Mouse (Mus musculus): Measurements from ENCODE around the gene Klf6. TPM values are rescaled to one million over a fixed set of nuclear protein-coding genes. Genes with fewer than 3 reads are reported as not detected.

The Klf6 gene
- total RNA-seq, 2 experiments from 2014 or later = 112 to 117 TPM

DNA sequence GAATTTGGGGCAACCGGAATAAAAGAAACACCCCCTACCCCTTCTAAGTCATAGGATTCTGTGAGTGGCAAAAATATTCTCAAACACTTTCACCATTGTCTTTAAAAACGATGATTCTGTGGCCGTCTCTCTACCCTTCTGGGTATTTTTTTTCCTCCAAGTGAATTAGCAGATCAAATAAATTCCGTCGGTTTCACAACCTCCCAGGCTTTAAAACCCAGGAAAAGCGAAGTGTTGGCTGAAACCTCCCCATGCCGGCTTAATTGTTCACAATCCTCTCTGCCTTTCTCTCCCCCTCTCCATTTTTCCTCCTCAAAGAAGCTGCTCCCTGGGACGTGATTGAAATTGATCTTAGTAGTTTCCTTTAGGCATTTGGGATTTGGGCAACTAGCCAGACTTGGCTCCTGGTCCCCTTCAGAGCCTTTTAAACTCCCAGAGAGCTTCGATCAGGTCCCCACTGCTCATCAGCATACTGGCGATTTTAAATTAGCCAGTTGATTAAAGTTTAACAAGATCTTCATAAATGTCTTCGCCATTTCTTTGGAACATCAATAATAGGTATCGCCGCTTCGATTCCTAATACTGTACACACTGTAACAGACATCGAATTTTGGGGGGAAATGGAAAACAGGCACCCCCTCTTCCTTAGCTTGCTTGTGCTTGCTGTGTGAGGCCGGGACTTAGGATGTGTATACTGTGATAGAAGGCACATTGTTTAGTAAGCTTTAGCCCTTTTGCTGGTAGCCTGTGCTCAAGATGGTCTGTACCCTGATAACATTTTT lies 1.5 kb downstream of the Klf6 start:
- peak; percentile 35 for DNase-seq
- intact Hi-C loops (cut with DNase I) = loop anchor here (2.0 to 10.0 kb wide), 5 partner anchors 368 to 1088 kb away; no protein-coding TSS in a partner anchor

DNA sequence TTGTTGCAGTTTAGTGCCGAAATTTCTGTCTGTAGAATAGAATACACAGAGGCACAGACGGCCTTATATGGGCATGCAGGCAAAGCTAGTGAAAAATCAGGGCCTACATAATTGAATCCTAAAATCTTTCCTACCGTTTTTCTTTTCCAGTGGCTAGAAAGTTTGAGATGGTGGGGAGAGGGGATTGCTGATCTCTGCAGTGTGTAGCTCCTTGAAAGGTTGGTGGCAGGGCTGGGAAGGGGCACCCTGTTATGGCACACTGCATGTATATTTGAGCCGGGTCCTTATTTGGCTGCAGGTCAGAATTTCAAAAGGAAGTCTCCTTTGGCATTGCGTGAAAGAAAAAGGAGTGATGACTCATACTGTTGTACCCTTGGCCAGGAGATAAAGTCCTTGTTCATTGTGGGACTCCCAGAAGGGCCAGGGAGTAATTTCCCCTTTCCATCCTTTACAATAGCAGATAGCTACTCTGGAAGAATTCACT lies 2.2 kb downstream of the Klf6 start:
- intact Hi-C loops (cut with DNase I) = loop anchor here (2.0 to 10.0 kb wide), 5 partner anchors 369 to 1089 kb away; no protein-coding TSS in a partner anchor
- no peak for DNase-seq

DNA sequence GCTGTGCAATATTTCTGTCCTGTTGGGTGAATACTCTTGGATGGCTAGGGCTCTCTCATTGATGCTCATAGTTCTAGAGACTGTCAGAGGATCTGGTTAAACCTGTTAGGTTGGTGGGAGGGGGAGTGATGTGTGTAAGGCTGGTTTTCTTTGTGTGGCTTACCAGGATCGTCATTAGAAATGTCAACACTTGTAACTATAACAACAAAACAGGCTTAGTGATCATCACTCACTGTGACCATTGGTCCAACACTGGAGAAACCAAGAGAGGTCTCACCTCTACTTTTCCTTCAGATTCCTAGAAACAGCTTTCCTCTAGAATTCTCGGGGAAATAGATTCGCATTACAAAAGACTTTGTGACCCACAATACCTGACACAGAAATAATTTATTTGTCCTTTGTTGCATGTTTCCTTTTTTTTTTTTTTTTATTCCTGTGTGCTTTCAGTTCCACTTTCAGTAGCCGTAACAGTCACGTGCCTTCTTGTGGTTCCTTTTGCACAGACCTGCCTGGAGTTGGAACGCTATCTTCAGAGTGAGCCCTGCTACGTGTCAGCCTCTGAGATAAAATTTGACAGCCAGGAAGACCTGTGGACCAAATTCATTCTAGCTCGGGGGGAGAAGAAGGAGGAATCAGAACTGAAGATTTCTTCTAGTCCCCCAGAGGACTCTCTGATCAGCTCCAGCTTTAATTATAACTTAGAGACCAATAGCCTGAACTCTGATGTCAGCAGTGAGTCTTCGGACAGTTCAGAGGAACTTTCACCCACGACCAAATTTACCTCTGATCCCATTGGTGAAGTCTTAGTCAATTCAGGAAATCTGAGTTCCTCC lies 3.2 kb downstream of the Klf6 start:
- intact Hi-C loops (cut with DNase I) = loop anchor here (5.0 to 10.0 kb wide), 6 partner anchors 370 to 1202 kb away; no protein-coding TSS in a partner anchor
- no peak for DNase-seq

DNA sequence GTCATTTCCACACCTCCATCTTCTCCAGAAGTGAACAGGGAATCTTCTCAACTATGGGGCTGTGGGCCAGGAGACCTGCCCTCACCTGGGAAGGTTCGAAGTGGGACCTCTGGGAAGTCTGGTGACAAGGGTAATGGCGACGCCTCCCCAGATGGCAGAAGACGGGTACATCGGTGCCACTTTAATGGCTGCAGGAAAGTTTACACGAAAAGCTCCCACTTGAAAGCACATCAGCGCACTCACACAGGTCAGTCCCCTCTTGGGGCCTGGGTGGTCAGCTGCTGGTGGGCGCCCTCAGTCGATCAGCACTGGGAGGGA lies 3.8 kb downstream of the Klf6 start:
- intact Hi-C loops (cut with DNase I) = loop anchor here (5.0 to 10.0 kb wide), 5 partner anchors 370 to 1203 kb away; no protein-coding TSS in a partner anchor

DNA sequence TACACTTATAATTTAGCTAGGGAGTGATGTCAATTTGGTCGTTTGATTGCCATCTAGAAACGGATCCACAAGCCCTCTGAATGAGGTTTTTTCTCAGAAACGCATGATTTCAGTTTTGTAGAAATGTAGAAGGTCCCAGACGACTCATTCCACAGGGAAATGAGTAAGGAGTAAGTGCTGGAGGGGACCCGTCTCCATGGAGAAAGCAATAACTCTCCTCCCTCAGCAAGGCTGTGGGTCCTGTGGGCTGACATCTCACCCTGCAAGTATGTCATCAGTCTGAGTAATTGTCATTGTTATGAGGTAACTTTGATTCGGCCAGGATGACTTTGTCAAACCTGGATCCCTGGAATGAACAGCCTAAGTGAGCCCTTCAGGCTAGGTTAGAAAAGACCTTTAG lies 4.8 kb downstream of the Klf6 start:
- intact Hi-C loops (cut with DNase I) = loop anchor here (5.0 to 10.0 kb wide), 5 partner anchors 371 to 1204 kb away; no protein-coding TSS in a partner anchor
- no peak for DNase-seq

More for the DNA sequence above, 3.8 kb downstream of the Klf6 start:
- no peak for DNase-seq

DNA sequence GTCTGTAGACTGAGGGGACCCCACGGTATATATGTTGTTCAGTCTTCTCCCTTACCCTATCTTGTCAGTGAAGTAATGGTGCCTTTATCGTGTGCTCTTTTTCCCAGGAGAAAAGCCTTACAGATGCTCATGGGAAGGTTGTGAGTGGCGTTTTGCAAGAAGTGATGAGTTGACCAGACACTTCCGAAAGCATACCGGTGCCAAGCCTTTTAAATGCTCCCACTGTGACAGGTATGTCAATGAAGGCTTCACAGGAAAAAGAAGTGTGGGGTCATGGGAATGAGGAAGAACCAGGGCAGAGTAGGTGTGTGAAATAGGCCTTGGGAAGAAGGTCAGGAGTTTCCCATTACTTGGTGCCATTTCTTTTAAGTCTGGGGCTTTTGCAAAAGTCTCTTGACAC lies 5.2 kb downstream of the Klf6 start:
- no peak for DNase-seq
- intact Hi-C loops (cut with DNase I) = loop anchor here (5.0 to 10.0 kb wide), 5 partner anchors 372 to 1204 kb away; no protein-coding TSS in a partner anchor

DNA sequence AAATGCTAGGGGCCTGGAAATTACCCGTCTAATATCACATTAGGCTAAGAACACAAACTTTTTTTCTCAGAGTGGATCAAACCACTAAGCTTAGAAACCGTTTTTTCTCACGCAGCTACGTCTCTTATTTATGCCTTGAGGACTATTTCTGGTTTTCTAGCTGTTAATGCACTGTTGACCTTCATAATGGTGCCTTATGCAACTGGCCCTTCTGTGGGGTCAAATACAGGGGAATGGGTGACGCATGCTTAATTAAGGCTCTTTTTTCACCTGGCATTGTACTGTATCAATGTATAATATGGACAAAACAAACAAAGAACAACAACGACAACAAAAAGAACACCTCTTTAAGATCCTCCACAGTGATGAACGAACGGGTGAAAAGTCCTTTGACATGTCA lies 7.1 kb downstream of the Klf6 start:
- intact Hi-C loops (cut with DNase I) = loop anchor here (5.0 to 10.0 kb wide), 5 partner anchors 374 to 1206 kb away; no protein-coding TSS in a partner anchor
- DNase-seq = no peak

DNA sequence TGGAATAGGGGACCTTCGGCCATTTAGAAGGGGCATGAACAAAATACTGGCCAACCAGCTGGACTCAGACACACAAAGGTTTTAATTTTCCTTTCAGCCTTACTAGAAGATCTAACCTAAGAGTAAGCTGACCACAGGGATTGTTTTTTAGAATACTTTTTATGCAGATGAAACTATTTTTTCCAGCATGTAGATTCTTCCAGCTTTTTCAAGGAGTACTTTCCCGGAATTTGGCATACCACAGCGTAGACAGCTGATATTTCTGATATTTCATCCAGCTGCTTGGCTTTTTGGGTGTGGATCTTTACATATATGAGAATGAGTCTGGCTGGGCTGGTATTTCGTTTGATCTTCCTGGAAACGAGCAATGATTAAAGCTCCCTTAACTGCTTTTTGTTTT lies 8.2 kb downstream of the Klf6 start:
- intact Hi-C loops (cut with DNase I) = loop anchor here (5.0 to 10.0 kb wide), 5 partner anchors 375 to 1207 kb away; no protein-coding TSS in a partner anchor
- no peak for DNase-seq

DNA sequence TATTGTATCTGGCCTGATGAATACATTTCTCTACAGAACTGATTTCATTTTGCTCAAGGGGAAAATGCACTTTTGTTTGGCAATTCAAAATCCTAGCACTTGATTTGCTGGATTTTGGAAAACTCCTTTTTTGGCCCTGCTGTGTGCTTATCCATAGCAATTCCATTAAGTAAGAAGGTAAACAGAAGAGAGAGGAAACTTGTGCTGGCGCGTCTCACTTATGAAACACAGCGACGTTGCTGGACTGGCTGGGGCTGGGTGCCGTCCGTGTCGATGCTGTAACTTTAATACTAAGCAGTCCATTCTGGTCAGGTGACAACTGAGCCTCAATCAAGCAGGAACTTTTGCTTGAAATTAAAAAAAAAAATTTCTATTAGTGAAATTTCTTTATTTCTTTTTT lies 8.6 kb downstream of the Klf6 start:
- intact Hi-C loops (cut with DNase I) = loop anchor here (5.0 to 10.0 kb wide), 5 partner anchors 375 to 1208 kb away; no protein-coding TSS in a partner anchor
- DNase-seq = no peak

DNA sequence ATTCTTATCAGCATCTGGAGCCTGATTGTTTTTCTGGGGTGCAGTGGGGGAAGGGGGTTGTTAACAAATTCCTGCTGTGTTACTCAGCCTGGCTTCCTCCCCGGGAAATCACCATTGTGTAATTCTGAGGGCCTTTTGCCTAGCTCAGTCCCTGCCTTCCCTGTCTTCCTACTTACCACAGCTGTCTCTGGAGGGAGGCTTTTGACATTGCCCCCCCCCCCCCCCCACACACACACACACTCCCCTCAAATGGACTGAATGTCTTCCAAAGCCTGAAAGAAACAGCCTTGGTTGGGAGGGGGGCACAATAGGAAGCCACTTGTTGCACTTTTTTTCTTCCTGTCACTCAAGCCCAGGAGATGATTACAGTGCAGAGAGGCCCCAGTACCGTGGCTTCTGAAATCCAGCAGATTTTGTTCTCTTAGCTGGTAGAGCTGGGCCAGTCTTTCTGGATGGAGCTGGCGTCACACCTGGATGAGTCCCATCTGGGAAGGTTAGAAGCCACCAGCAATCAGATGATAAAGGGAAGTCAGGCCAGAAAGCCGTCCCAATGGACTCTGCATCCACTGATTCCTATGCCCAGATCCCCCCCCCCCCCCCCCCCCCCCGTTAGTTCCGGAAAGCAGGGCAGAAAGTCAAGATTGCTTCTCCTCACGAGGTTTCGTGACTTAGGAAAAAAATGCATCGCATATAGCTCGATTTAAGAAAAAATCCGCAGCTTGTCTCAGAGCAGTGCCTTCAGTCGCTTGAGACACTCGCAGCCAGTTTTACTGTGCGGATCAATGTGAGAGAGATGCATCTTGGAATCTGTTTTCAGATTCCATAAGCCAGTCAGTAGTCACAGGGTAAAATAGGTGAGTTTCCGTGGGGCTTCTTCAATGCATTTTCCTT lies 9.3 kb downstream of the Klf6 start:
- DNase-seq = no peak
- intact Hi-C loops (cut with DNase I) = no loop called here

DNA sequence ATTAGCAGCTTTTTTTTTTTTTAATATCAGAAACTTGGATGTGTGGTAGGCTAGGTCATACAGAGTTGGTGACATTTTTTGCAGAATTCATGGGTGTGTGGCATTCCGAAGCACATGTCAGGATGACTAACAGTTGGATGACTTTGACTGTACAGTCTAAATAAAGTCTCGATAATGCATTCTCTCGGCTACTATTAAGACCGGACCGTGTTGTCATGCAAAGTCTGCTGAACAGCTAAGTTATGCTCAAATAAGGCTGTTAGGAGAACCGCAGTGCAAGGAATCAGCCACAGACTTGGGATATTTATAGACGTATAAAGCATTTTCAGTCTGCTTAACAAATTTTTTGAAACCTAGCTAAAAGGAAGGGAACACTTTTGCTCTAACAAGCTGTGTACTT lies 10.1 kb downstream of the Klf6 start:
- DNase-seq = no peak
- intact Hi-C loops (cut with DNase I) = no loop called here

DNA sequence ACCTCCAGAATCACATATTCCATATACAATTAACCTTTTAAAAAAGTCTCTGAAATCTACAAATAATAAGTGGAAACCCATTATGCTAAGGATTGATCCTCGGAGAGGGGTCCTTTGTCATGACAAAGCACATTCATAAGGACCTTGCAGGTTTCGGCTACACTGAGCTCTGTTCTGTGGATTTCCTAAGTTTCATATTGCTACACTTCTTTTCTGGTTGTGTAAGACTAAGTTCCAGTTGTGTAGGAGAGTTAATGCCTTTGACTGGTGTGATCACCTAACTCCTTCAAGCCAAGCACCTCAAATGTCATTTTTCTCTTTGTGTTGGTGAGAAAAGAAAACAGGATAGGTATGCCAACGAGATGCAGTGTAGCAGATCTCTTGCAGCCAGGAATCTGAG lies 12.4 kb downstream of the Klf6 start:
- no peak for DNase-seq
- intact Hi-C loops (cut with DNase I) = no loop called here

DNA sequence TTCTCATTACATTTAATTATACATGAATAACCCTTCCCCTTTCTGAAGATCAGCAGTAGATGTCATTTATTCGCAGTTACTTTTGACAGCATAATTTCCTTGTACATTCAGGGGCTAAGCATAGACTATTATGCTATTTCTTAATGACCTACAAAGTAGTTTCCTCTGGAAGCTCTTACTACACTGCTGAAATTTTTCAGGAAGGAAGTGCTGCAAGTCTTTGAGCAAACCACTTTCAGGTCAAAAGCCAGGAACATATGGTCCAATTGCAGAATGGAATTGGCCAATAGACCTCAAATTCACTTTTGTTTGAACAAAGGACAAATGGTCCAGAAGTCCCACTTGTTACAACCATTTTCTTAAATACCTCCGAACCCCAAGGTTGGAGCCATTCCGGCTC lies 14.2 kb downstream of the Klf6 start:
- no peak for DNase-seq
- intact Hi-C loops (cut with DNase I) = no loop called here

DNA sequence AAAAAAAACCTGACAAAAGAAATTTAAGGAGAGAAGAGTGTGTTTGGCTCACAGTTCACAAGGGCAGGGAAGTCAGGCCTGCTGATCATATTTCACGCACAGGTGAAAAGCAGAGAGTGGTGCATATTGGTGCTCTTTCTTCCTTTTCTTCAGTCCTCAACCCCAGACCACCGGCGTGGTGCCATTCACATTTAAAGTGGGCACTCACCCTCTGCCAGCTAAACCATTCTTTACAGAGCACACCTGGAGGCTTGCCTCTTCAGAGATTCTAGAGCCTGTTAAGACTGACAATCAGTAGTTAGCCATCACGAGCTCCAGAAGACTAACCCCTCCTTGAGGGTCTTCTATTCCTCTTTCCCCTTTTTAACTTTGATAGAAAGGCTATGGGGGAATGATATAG lies 17.5 kb downstream of the Klf6 start:
- no peak for DNase-seq
- intact Hi-C loops (cut with DNase I) = no loop called here

DNA sequence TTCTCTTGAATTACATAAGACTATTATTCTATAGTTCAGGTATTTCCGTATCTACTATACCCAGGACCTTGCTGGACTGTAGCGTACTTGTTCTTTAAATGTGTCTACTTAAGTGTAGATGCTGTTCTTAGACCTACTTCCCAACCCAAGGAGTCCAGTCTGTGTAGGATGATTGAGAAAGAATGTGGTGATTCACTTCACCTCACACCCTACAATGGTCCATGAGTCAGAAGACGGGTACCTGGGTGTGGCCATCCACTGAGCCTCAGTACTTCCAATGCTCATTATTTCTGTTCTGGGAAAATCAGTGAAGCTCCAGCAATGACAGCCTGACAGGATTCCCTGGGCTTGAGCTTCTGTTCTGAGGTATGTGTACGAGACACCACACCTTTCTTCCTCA lies 25.5 kb downstream of the Klf6 start:
- intact Hi-C loops (cut with DNase I) = no loop called here
- DNase-seq = no peak

DNA sequence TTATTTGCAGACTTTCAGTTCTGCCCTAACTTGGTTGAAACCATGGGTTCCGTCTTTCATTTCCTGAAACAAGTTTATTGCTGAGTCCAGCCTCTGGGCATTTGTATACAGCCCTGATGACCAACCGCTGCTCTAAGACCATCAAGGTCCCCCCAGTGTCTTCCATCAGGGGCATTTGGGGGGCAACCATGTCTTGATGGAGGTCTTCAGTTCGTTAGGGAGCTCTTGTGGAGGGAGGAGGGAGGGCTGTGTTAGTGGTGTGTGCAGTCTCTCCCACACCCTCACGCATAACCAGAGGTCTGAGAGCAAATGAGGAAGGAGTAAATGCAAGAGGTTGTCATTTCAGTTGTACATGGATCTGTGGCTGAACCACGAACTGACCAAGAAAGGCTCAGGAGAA lies 26.9 kb downstream of the Klf6 start:
- intact Hi-C loops (cut with DNase I) = no loop called here
- no peak for DNase-seq

DNA sequence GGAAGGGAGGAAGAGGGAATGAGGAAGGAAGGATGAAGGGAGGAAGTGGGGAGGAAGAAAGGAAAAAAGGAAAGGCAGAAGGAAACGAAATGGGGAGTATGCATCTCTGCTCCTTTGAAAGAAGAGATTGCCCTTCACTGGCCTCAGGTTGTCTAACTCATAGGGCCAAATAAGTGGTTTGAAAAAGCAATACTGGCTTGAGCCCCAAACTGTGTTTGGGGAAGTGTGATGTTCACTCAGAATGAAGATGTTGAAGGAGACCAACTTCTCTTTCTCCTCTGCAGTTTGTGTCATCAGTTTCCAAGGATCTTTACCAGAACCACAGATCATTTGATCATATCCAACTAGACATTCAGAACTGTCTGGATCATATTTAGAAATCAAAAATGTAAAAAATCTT lies 27.4 kb downstream of the Klf6 start:
- no peak for DNase-seq
- intact Hi-C loops (cut with DNase I) = no loop called here

DNA sequence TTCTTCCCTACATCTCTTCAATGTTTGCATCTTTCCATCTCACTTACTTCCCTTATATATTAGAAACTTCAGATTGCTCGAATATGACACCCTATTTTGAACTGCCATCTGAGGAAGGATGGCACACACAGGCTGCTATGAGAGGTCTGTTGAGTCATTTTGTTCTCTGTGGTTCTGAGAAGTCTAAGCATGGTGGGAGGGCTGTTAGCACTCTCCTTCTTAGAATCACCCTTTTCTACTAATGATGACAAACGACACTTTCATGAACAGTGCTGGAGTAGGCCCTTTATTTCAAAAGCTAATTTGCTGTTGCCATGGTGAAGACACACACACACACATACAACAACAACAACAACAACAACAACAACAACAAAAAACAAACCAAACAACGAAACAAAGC lies 28.8 kb downstream of the Klf6 start:
- DNase-seq = no peak
- intact Hi-C loops (cut with DNase I) = no loop called here

DNA sequence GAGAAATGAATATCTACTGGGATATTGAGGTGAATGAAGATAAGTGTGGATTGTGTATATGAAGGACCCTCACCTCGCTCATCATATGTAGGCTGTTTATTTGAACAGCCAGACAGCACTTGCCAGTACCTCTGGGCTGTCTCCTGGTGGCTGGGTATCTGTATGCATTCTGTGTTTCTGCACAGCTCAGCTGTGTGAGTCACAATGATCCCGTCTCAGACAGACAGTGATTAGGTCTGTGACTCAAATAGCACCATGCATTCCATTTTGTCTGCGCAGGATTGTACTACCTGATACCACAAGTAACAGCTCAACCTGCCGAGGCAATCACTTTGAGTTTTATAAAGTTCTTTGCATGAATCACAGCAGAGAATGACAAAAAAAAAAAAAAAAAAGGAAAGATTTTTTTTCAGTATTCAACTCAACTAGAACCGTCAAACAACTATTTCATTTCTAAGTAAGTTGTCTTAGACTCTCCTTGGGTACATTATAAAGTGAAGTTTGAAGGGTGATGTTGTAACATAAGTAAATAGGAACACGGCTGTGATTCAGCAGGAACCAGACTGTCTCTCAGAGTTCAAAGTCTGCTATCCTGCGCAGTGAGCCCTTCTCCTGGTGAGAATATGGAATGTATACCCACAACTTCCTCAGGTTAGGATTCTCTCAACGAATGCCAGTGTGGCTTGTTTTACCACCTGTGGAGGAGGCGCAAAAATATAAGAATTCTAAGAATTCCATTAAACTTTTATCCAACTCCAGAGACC lies 31.6 kb downstream of the Klf6 start:
- intact Hi-C loops (cut with DNase I) = no loop called here

DNA sequence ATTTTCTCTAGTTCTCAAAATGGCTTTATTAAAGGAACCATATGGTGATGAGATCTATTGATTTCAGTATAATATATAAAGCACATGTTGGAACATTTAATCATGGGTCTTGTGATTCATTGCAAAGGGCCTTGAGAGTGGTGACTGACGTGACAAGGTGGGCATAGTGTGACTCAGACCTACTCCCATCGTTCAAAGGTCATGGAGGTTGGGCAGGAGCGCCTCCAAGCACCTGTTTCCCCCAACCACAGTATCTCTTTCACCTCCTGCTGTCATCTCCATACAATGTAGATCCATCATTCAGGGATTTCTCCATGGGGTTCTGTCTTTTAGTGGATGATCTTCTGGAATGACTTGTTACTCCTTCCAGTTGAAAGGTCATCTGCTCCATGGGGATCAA lies 33.6 kb downstream of the Klf6 start:
- intact Hi-C loops (cut with DNase I) = no loop called here
- DNase-seq = no peak

More for the DNA sequence above, 31.6 kb downstream of the Klf6 start:
- DNase-seq = no peak
